Mouse (Mus musculus): ENCODE data around the gene Thap8.

Thap8 gene

DNA sequence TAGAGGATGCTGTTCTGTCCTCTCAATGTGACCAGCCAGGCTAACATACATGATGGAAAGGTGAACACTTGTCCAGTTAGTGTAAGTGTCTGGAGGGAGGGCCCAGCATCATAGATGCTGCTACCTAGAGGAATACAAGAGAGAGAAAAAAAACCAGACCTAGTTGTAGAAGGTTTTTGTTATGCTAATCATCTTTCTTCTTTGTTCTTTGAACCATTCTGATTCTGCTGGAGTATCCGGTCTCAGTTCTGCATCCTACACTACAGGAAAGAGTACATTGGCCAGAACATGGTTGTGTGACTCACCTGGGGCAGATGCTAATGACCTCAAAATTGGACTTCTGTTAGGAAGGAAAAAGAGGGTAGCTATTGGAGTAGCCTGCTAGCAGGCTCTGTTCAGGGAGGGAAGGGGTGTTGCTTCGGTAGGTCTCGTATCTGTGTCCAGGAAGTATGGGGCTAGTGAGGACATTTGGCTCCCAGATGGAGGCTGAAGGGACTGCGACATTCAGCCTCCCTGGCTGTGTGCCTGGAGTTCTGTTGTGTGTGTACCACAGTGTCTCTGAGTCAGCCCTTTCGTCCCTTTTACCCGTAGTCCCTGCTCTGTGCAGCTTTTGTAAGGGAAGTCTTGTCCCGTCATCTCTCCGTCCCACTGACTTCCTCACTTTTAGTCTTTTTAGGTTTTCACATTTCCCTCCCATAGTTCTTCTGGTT, 7.0 kb downstream of the Thap8 start:
- DNase-seq (ENCODE audit: low spot score in 2 of 2), result no peak

DNA sequence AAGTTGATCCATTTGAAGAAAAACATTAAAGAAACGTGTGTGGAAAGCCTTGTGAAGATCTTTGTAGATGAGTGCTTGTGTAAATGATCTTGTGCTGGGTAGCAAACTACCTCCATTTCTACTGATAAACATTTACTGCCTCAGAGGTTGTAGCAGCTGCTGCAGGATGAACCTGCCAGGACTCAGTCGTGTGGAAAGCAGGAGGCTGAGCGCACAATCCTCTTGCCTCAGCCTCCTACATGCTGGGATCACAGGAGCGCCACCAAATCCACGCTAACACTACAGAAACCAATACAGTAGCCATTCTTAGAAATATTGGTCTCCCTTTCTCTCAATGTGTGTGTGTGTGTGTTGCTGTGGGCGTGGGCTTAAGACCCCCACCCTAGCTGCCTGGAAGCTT, 8.2 kb downstream of the Thap8 start:
- DNase-seq (ENCODE audit: low spot score in 2 of 2), result no peak

DNA sequence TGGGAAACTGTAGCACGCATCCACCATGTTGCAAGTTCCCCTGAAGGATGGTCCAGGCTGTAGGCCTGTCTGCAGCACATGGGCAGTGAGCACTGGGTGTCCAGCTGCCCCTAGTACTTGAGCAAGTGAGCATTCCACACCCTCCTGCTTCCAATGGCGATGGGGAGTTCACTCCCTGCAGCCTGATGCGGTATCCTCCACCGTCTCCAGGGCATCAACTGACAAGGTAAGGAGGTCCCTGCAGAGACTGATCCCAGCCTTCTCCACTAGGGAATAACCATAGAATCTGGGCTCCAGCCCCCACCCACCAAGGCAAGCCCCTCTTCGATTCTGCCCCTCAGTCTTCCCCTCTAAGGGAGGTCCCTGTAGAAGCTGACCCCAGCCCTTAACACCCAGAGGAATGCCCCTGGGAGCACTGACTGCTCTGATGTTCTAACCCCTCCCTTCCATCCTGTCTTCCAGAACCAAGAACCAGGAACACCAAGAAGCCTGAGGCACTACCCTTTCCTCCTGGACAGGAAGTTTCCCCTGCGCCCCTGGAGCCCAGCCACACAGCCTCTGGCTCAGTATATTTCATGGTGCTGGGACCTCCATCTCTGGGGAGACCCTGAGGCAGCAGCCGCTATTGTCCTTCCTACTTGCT, 9.3 kb downstream of the Thap8 start:
- DNase-seq (ENCODE audit: low spot score in 2 of 2), result no peak

DNA sequence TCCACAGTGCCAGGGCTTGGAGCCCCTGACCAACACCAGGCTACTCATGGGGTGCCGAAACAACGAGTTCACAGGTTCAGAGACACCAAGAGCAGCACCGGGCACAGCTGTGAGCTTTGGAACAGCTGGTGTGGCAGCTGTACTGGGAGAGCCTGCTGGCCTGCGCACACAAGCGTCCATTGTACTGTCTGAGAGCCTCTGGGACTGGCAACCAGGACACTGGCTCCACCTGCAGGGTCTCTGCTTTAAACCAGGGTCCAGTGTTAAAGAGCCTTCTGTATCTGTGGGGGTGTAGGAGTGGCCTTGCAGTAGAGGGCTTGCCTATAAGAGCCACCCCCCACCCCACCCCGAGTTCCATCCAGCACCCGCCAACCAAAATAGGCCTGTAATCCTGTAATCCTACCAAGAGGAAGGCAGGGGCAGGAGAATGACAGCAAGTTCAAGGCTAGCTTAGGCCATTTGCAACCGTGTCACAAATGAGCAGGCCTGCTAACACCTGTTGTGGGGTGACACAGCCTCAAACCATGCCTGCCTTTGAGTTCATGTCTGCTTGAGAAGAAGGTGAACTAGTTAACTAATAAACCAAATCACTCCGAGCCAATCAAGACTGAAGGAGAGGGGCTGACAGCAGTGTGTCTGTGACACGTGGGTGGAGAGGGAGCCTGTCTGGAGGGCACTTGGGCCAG, 10.0 kb downstream of the Thap8 start:
- no peak for DNase-seq (ENCODE audit: low spot score in 2 of 2)

DNA sequence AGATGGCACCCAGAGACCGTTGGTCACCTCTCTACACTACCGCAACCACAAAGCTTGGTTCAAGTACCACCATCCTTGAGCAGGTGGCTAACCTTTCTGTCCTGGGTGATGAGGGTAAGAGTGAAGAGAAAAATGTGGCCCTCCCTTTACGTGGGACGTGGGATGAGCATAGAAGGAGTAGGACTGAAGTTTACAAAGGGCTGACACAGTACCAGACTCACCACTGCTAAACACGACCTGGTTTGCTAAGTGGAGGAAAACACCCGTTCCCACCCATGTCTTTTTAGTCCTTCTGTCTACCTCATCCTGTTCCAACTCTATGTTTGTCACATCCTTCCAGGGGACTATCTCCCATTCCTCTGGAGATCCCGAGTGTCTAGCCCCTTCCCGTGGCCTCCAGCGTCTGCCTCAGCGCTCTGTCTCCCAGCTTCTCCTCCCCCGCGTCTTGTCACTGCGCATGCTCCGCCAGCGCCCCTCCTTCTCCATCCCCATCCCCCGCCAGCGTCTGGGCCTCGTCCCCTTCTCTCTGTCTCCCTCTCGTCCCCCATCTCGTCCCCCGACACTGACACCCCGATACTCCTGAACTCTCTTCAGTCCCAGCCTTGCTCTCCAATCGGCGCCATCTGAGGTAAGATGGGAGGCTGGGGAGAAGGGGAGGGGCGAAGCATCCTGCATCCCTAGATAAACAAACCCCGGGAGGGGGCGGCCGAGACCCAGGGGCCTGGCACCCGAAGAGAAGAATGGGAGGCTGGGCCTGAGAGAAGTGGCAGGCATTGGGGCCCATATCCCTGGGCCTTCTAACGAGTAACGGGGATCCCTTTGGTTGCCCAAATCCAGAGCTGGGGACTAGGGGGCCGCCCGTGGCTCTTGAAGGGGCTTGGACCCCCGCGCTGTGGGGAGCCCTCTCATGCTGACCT, 11.6 kb downstream of the Thap8 start, which contains the start of gene Clip3:
Gene Clip3, plus strand, starts transcription at position 514 of the 917 bp plus-strand sequence.
- peak; percentile 36 to 66 for DNase-seq (ENCODE audit: low spot score in 2 of 2)

DNA sequence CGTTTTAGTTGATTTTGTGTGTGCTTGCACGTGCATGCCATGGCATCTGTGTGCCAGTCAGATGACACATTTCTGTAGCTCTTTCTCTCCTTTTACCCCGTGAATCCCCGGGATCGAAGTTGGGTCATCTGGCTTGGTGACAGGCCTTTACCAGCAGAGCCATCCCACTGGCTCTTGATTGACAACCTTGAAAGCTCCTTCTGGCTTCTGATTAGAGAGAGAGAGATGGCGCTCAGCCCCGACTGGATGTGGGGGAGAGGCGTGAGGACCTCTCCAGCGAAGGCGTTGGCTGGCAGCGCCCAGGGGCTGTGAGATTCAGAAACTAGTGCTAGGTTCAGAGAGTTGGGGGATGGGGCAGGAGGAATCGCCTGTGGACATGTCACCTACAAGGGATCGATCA, 13.9 kb downstream of the Thap8 start:
- no peak for DNase-seq (ENCODE audit: low spot score in 2 of 2)

DNA sequence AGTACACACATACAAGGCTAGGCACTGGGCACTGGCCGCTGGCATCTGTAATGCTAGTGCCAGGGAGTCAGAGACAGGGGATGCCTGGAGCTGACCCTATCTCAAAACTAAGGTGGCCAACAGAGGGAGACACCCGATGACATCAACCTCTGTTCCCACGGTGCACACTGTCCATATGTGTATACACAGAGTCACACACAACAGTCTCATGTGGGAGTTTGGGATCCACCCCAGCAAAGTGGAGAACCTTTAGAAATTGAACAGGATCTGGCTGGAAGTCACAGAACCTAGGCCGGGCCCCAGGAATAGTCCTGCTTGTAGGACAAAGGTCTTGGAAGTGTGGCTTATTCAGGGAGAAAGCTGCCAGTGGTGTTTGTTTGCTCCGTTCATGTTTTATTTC, 14.4 kb downstream of the Thap8 start:
- no peak for DNase-seq (ENCODE audit: low spot score in 2 of 2)

DNA sequence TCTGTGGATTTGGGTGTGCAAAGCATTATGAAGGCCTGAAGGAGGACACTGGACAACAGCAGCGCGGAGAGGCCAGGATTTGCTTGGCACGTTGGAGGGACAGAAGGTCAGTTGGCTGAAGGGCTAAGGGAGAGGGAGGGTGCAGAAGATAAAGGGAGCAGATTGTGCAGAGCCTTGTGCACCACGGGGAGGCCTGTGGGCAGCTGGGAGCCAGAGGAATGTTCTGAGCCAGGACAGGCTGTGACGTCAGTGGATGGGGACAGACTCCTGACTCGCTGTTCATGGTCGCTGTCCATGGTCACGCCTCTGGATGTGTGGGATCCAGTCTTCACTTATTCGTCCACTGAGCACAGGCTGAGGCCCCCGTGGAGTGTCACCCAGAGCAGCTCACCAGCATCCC, 15.2 kb downstream of the Thap8 start:
- no peak for DNase-seq (ENCODE audit: low spot score in 2 of 2)

DNA sequence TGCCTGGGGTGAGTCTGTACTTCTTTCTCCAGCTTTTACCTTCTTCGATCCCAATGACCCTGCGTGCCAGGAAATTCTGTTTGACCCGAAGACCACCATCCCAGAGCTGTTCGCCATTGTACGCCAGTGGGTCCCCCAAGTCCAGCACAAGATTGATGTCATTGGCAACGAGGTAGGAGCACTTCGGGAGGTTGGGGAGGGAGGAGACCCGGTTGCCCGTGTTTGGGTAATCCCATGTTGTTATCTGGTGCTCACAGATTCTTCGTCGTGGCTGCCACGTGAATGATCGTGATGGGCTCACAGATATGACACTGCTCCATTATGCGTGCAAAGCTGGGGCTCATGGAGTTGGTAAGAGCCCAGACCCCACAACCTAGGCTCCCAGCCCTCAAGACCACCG, 16.9 kb downstream of the Thap8 start:
- no peak for DNase-seq (ENCODE audit: low spot score in 2 of 2)

DNA sequence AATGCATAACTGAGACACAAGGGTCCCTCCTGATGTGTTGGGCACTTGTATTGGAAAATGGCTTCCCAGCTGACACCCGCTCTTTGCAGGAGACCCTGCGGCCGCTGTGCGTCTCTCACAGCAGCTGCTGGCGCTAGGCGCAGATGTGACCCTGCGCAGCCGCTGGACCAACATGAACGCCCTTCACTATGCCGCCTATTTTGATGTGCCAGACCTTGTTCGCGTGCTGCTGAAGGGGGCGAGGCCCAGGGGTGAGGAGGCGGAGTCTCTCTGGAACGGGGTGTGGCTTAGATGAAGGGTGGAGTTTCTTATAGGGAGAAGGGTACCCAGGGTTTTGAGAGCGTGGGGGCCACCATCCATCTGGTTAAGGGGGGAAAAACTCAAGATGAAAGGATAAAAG, 17.4 kb downstream of the Thap8 start:
- DNase-seq (ENCODE audit: low spot score in 2 of 2), result no peak

DNA sequence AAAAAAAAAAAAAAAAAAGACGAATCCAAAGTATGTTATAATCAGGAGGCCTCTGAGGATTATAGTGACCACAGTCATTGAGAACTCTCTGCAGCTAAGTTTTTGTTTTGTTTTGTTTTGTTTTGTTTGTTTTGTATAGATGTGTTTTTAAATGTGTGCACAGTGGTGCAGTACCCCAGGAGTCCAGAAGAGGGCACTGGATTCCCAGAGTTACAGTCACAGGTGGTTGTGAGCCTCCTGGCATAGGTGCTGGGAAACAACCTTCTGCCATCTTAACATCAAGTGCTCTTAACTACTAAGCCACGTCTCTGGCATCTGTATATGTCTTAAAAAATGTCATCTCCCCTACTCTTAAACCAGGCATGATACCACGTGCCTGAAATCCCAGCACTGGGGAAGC, 21.0 kb downstream of the Thap8 start:
- no peak for DNase-seq (ENCODE audit: low spot score in 2 of 2)

DNA sequence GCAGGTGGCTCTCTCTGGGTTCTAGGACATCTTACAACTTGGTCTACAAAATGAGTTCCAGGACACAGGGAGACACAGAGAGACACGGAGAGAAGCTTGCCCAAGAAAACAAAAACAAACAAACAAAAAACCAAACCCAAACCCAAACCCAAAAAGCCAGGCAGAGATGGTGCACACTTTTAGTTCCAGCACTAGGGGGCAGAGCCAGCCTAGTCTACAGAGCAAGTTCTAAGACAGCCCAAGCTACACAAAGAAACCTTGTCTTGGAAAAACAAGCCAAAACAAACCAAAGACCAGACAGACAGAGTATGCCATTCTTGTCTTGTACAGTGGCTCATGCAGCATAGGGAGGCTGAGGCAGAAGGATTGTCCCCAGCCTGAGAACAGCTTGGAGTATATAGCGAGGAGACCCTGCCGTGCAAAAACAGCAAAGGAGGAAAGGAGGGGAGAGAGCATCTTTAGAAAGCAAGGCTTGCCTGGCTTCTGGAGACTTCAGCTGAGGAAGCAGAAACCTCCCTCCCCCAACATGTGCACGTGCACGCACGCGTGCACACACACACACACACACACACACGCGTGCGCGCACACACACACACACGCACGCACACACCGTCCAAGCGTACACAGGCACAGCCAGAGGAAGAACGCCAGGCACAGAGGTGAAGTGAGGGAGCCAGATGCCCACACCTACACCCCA, 26.3 kb downstream of the Thap8 start:
- DNase-seq (ENCODE audit: low spot score in 2 of 2), result no peak

DNA sequence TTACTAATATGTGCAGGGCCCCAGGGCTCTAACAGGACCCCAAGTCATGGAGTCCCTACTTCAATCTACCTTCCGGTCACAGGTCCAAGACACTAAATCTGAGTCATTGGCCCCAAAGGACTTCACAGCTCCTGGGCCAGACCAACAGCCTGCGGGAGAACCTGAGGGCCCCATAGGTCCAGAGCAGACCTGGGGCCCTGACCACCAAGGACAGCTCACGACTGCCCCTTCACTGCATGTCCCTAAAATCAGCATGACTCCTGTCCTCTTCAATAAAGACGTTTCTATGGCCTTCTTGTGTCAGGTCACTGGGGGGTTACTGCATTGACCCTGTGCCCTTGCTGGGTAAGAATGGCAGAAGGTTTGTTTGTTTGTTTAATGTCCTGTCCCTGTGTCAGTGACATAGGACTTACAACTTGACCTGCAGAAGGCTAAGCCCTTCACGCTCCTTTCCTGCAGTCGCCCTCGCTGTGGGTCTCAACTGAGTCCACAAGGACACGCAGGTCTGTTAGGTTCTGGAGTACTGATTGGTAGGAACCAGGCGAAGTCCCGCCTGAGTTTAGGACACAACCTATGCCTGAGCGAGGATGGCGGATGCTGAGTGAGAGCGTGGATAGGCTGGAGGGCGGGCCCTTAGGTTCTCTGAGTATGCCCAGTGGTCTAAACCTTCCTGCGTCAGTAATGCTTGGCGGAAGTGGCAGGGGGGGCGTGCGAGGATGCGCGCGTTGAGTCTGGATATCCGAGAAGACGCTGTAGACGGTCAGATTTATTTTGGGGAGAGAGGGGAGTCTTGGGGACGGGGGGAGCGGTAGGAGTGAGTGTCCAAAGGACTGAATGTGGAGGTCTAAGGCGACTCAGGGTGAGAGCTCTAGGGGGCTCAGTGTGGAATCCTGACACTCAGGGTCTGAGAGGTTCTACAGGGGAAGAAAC, 28.4 kb downstream of the Thap8 start, which contains the start of gene Alkbh6:
Gene Alkbh6, plus strand, starts transcription at position 642 of the 930 bp plus-strand sequence.
- peak; percentile 55 to 93 for DNase-seq (ENCODE audit: low spot score in 2 of 2)

DNA sequence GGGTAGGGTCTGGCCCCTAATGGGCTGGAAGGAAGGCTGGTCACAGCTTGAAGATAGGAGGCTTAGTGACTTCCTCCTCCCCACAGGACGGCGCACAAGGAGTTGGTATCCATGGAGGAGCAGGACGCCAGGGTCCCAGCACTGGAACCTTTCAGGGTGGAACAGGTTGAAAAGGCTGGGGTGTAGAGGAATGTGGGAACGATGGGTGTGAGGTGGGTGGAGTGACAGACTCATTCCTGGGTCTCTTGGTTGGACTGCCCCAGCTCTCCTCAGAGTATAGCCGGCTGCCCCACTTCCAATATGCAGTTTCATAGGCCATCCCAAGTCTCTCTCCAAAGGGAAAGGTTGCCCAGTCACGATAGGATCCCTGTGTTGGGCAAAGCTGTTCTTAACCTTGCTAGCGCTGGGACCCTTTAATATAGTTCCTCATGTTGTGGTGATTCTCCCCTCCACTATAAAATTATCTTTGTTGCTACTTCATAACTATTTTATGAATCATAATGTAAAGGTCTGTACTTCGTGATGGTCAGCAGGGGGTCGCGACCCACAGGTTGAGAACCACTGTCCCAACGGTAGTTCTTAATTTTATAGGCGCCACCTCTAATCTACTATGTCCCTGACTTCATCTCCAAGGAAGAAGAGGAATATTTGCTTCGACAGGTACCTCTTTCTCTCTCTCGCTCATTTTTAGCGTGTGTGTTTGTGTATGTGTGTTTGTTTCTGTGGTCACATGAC, 29.7 kb downstream of the Thap8 start:
- DNase-seq (ENCODE audit: low spot score in 2 of 2), result no peak

DNA sequence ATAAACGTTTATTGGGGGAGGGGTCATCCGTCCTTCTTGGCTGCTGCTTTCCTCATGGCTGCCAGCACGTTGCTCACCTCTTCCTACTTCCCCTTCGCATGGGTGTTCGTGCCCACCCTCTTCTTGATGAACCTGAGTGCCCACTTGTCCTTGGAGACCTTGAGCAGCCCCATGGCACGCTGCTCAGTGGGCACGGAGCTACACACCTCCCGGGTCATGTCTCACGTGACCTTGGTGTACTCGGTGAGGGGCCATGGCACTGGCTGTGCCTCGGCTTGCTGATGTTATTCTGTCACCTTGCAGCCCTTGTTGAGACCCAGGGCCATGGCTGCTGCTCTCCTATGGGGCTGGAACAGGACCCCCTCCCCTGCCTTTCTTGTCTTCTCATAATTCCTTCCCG, 30.2 kb downstream of the Thap8 start:
- no peak for DNase-seq (ENCODE audit: low spot score in 2 of 2)

DNA sequence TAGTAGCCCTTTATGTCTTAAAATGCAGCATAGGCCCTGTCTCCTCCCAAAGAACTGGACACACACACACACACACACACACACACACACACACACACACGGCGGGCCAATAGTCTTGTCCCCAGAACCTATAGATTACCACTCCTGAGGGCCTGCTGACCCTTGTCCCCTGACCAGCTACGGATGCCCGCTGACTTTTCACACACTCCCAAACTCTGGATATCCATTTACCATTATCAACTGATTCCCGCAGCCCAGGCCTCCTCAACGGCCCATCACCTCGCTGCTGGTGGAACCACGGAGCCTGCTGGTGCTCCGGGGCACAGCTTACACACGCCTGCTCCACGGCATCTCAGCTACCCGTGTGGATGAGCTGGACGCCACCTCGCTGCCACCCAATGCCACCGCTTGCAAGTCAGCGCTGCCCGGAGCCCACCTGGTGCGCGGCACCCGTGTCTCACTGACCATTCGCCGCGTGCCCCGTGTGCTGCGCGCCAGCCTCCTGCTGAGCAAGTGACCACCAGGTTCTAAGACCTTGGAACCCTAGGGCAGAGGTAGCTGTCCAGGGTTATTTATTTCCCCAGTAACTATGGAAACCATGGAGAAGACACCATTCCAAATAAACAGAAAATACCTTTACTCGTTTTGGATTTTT, 33.9 kb downstream of the Thap8 start:
- no peak for DNase-seq (ENCODE audit: low spot score in 2 of 2)

DNA sequence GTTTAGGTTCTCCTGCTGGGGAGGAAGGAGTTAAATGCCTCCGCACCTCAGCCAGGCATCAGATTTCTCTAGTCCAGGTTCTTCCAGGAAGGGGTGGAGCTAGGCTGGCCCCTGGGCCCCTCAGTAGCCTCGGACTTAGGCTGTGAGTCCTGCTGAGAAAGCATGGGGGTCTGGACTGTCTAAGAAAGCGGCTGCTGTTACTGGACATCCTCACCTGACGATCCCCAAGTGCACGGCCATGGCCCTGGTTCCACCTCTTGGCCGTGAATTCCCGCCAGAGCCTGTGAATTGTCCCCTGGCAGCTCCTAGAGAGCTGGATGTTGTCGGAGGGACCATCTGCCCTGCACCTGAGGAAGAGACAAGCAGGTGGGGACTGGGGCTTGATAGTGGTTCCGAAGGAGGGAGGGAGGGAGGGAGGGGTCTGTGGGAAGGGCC, 34.8 kb downstream of the Thap8 start, which contains the start of gene Syne4:
Gene Syne4, plus strand, starts transcription at position 87 of the 435 bp plus-strand sequence.
- no peak for DNase-seq (ENCODE audit: low spot score in 2 of 2)
